Mouse (Mus musculus): ENCODE data around the gene Golga4.

DNA sequence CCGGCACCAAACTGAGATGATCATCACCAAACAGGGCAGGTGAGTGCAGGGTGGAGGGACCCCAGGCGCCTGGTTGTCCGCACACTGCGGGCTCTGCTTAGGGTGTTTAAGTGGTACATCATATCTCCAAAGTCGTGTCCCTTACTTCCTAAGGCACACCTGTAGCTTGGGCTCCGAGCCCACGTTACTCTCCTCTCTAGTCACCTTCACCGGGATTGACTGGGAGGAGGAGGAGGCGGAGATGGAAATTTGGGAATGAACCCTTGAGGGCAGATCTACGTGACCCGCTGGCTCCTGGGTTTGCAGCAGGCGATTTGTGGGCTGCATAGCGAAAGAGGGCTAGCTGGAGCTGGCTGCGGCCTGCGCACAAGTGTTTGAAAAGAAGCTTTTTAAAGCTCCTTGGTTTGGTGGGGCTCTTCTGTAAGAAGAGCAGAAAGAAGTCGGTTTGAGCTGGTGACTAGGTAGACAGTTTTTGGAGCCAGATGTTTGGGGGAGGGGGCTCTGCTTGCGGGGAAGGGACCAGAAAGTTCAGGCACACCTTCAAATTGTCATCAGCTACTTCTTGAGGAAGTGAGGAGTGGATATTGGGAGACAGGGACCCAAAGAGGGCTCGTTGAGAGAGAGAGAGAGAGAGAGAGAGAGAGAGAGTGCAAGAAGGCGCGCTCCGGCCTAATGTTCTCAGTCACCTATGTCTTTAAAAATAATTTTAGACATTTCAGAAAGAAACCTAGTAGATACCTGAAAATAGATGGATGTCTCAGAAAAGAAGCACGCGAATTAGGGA, 26.4 kb upstream of the Golga4 start:
- TF ChIP-seq POLR2A (IDR thresholded peaks at IDR 0.05; ENCODE audit: low read depth, low read length): no peak
- TF ChIP-seq CTCF (conservative IDR thresholded peaks at IDR 0.05; ENCODE audit: insufficient read depth, insufficient read length, low read depth, low read length): no peak

Measured in kidney, adult 2 months (tissue).